Mouse (Mus musculus): ENCODE measurements around the gene Bax. TPM values are rescaled to one million over a fixed set of nuclear protein-coding genes. Genes with fewer than 3 reads are reported as not detected.
"Not testable (repeated sequence)": the region's sequence is repeated elsewhere in the genome, so short reads cannot be mapped to it uniquely, and the experiment has no call there.

The Bax gene
- total and polyA plus RNA-seq, 2 experiments from 2014 or later = 120 to 276 TPM

DNA sequence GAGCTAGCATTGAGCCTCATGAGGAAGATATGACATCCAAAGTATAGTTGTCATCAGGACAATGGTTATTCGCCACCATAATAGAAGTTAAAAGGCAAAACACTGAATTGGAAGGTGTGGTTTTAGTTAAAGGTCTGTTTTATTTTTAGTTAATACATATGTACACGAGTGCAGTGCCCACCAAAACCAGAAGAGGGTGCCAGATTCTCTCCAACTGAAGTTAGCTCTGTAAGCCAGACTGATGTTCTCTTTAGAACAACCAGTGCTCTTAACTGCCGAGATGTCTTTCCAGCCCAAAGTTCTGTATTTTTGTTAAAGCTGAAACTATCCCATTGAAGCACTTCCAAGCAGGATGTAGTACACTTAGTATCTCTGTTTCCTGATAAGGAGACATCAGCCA is 4.2 kb upstream of the Bax start:
- WGBS = 6% methylated on average over 3 of the region's 3 CpGs
- no peaks in the 10 kb centered on the region for H3K36me3 ChIP-seq (ENCODE audit: insufficient read depth)
- TF ChIP-seq CTCF (IDR thresholded peaks at IDR 0.05; ENCODE audit: low read depth) = peak; percentile 83
- H3K9me3 ChIP-seq (ENCODE audit: low read length) = no peaks in the 10 kb centered on the region
- DNase-seq = peak; percentile 84
- no peak overlapping the region for H3K27ac ChIP-seq (ENCODE audit: low read depth, low read length)
- ATAC-seq = no peak
- no peak overlapping the region for H3K4me2 ChIP-seq (ENCODE audit: low read depth)
- no peak overlapping the region for H3K4me3 ChIP-seq (ENCODE audit: low read depth, low read length)
- peaks cover 5% of the 10 kb centered on the region for H3K4me1 ChIP-seq (ENCODE audit: insufficient read depth)
- no peaks in the 10 kb centered on the region for H3K27me3 ChIP-seq (ENCODE audit: insufficient read depth, low read length)
- no peak overlapping the region for H3K9ac ChIP-seq

DNA sequence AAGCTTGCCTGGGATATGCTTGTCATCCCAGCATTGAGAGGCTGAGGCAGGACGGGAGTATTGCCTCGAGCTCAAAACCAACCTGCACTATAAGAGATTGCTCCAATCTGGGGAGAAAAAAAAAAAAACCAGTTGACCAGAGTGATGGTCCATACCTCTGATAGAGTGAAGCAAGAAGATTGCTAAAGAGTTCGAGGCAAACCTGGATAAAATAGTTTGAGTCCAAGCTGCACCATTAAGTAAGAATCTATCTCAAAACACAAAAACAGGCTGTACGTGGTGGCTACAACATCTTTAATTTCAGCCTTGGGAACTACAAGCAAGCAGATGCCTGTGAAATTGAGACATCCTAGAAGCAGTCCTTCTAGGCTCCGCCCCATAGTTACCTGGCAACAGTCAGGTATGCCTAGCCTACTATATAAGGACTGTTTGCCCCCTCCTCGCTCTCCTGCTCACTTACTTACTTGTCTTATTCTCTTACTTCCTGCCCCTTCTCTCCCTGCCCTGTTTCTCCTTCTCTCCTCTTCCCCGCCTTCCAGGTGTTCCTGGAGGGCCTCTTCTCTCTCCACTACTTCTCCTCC is 482 bp upstream of the Bax start:
- ATAC-seq (no peak), DNase-seq (no peak)
- TF ChIP-seq CTCF (IDR thresholded peaks at IDR 0.05; ENCODE audit: low read depth) = no peak
- 34% methylated on average over 7 of the region's 7 CpGs for WGBS
- Histone ChIP-seq H3K9me3 (ENCODE audit: low read length) (no peaks in the 10 kb centered on the region), H3K36me3 (ENCODE audit: insufficient read depth) (peaks cover 24% of the 10 kb centered on the region), H3K4me3 (ENCODE audit: low read depth, low read length) (peak overlapping the region; percentile 81), H3K9ac (peak overlapping the region; percentile 90), H3K27me3 (ENCODE audit: insufficient read depth, low read length) (no peaks in the 10 kb centered on the region), H3K27ac (ENCODE audit: low read depth, low read length) (0 out of 2 replicates have a peak overlapping the region, but pooled peaks have one; percentile 21), H3K4me2 (ENCODE audit: low read depth) (peak overlapping the region; percentile 69), H3K4me1 (ENCODE audit: insufficient read depth) (peaks cover 12% of the 10 kb centered on the region)

DNA sequence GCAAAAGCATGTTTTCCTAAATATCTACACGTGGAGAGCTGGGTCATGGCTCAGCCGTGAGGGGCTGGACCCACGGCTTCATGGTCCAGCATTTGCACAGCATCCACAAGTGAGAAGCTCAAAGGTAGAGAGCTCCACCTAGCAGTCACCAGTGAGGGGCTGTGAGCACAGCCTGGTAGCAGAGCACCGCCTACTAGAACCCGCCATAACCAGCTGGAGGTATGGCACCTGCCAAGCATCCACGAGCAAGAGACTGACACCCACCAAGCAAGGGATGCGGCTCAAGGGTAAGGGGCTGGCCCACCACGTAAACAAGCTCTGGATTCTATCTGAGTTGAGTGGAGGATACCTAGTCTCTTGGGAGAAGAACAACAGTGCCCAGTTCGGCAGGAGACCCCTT is 1.1 kb downstream of the Bax start:
- TF ChIP-seq CTCF (IDR thresholded peaks at IDR 0.05; ENCODE audit: low read depth) = 0 out of 2 replicates have a peak, but pooled peaks have one; percentile 8
- Histone ChIP-seq H3K9me3 (ENCODE audit: low read length) (no peaks in the 10 kb centered on the region), H3K4me3 (ENCODE audit: low read depth, low read length) (peak overlapping the region; percentile 81), H3K4me1 (ENCODE audit: insufficient read depth) (peaks cover 17% of the 10 kb centered on the region), H3K27ac (ENCODE audit: low read depth, low read length) (no peak overlapping the region), H3K36me3 (ENCODE audit: insufficient read depth) (peaks cover 32% of the 10 kb centered on the region), H3K4me2 (ENCODE audit: low read depth) (peak overlapping the region; percentile 69), H3K27me3 (ENCODE audit: insufficient read depth, low read length) (no peaks in the 10 kb centered on the region), H3K9ac (peak overlapping the region; percentile 90)
- DNase-seq (no peak), ATAC-seq (no peak)
- 81% methylated on average over 9 of the region's 9 CpGs for WGBS

DNA sequence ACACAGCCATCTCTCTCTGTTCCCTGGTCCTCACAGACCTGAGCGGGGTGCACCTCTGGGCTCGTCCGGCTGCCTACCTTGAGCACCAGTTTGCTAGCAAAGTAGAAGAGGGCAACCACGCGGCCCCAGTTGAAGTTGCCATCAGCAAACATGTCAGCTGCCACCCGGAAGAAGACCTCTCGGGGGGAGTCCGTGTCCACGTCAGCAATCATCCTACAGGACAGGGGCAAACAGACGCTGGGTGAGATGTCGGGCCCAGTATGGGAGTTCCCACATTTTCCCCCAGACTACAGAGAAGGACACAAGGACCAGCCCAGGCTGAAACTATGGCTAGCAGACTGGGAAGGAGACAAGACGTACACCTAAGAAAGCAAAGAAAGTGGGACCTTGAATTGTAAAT is 1.6 kb downstream of the Bax start:
- no peaks in the 10 kb centered on the region for H3K27me3 ChIP-seq (ENCODE audit: insufficient read depth, low read length)
- H3K4me3 ChIP-seq (ENCODE audit: low read depth, low read length) = no peak overlapping the region

DNA sequence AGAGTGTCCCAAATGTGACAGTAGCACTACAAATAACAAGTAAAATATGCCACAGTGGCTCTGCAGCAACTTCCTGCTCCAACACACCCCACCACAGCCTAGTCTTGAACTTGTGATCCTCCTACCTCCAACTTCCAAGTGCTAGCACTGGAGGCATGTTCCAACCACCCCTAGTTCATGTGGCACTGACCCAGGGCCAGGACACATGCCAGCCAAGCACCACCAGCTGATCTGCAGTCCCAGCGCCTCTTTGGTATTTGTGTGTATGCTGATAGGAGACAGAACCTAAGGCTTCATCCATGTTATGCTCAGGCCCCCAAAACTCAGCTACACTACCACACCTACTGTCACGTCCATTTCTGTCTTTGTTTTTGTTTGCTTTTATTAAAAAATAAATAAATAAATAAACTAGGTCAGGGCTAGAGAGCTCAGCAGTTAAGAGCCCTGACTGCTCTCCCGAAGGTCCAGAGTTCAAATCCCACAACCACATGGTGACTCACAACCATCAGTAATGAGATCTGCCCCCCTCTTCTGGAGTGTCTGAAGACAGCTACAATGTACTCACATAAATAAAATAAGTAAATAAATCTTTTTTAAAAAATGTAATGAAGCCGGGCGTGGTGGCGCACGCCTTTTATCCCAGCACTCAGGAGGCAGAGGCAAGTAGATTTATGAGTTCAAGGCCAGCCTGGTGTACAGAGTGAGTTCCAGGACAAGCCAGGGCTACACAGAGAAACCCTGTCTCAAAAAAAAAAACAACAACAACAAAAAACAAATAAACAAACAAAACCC is 2.5 kb downstream of the Bax start:
- H3K9ac ChIP-seq = no peak overlapping the region
- ATAC-seq (no peak), DNase-seq (no peak)
- H3K9me3 ChIP-seq (ENCODE audit: low read length) = no peaks in the 10 kb centered on the region
- peaks cover 23% of the 10 kb centered on the region for H3K4me1 ChIP-seq (ENCODE audit: insufficient read depth)
- H3K27ac ChIP-seq (ENCODE audit: low read depth, low read length) = no peak overlapping the region
- no peak overlapping the region for H3K4me2 ChIP-seq (ENCODE audit: low read depth)
- WGBS = 95% methylated on average over 7 of the region's 7 CpGs
- TF ChIP-seq CTCF (IDR thresholded peaks at IDR 0.05; ENCODE audit: low read depth) = no peak
- H3K36me3 ChIP-seq (ENCODE audit: insufficient read depth) = peaks cover 32% of the 10 kb centered on the region
- no peaks in the 10 kb centered on the region for H3K27me3 ChIP-seq (ENCODE audit: insufficient read depth, low read length)
- no peak overlapping the region for H3K4me3 ChIP-seq (ENCODE audit: low read depth, low read length)

More for the DNA sequence above, 1.6 kb downstream of the Bax start:
- Histone ChIP-seq H3K9ac (no peak overlapping the region), H3K4me1 (ENCODE audit: insufficient read depth) (peaks cover 22% of the 10 kb centered on the region), H3K27ac (ENCODE audit: low read depth, low read length) (no peak overlapping the region), H3K9me3 (ENCODE audit: low read length) (no peaks in the 10 kb centered on the region), H3K36me3 (ENCODE audit: insufficient read depth) (peaks cover 32% of the 10 kb centered on the region), H3K4me2 (ENCODE audit: low read depth) (no peak overlapping the region)
- 96% methylated on average over 12 of the region's 12 CpGs for WGBS
- TF ChIP-seq CTCF (IDR thresholded peaks at IDR 0.05; ENCODE audit: low read depth) = no peak
- no peak for DNase-seq
- no peak for ATAC-seq

DNA sequence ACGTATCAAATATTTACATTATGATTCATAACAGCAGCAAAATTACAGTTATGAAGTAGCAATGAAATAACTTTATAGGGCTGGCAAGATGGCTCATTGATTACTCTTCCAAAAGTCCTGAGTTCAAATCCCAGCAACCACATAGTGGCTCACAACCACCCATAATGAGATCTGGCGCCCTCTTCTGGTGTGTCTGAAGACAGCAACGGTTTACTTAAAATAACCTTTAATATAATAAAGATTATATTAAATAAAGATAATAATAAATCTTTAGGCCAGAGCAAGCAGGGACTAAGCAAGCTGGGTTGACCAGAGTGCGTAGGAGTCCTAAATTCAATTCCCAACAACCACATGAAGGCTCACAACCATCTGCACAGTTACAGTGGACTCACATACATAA is 3.8 kb downstream of the Bax start:
- not testable (repeated sequence) for H3K9ac ChIP-seq; H3K4me2 ChIP-seq (ENCODE audit: low read depth); H3K27me3 ChIP-seq (ENCODE audit: insufficient read depth, low read length); ATAC-seq; H3K4me3 ChIP-seq (ENCODE audit: low read depth, low read length); H3K27ac ChIP-seq (ENCODE audit: low read depth, low read length); DNase-seq; H3K9me3 ChIP-seq (ENCODE audit: low read length)
- Histone ChIP-seq H3K4me1 (ENCODE audit: insufficient read depth) (peaks cover 25% of the 10 kb centered on the region), H3K36me3 (ENCODE audit: insufficient read depth) (peaks cover 37% of the 10 kb centered on the region)
- 80% methylated on average over 4 of the region's 4 CpGs for WGBS

DNA sequence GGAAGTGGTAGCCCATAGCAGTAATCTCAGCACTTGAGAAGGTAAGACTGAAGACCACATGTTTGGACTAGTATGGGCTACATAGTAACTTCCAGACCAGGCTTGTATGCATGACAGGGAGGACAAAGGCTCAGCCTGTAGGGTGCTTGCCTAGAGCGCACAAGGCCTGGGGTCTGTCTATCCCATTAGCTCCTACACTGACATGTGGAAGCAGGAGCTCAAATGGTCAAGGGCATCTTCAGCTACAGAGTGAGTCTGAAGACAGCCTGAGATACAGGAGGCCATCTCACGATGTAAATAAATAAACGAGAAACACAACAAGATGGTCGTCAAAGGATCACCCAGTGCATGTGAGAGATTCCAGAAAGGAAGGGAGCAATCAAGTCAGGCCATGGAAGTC is 4.4 kb downstream of the Bax start:
- Histone ChIP-seq H3K9ac (no peak overlapping the region), H3K4me2 (ENCODE audit: low read depth) (no peak overlapping the region), H3K36me3 (ENCODE audit: insufficient read depth) (peaks cover 43% of the 10 kb centered on the region), H3K4me1 (ENCODE audit: insufficient read depth) (peaks cover 28% of the 10 kb centered on the region), H3K27ac (ENCODE audit: low read depth, low read length) (no peak overlapping the region), H3K4me3 (ENCODE audit: low read depth, low read length) (no peak overlapping the region), H3K27me3 (ENCODE audit: insufficient read depth, low read length) (no peaks in the 10 kb centered on the region), H3K9me3 (ENCODE audit: low read length) (no peaks in the 10 kb centered on the region)
- no peak for TF ChIP-seq CTCF (IDR thresholded peaks at IDR 0.05; ENCODE audit: low read depth)
- DNase-seq (no peak), ATAC-seq (no peak)
- WGBS = 81% methylated on average over 4 of the region's 4 CpGs

Measured in forebrain, postnatal 0 days (tissue).